Mouse (Mus musculus) urinary bladder, postnatal 25 days (tissue): ENCODE results near the gene Arfgap3.
"Not testable (repeated sequence)": the region's sequence is repeated elsewhere in the genome, so short reads cannot be mapped to it uniquely, and the experiment has no call there.

ENCODE experiments used
- DNase-seq: peaks from one replicate; pipeline ENCODE4 v3.0.0; 2022; ENCODE audit warnings: low spot score

Arfgap3 gene

GRCm38 (mm10) chr15:83344956-83345355 lies 5.1 kb downstream of the Arfgap3 start:
- DNase-seq = peak; percentile 28

- DNase-seq = no peak
Measured at GRCm38 (mm10) chr15:83344157-83344556, 5.9 kb downstream of the Arfgap3 start.

GRCm38 (mm10) chr15:83338908-83339307 lies 11.1 kb downstream of the Arfgap3 start:
- DNase-seq = no peak

GRCm38 (mm10) chr15:83337903-83338870 lies 11.9 kb downstream of the Arfgap3 start:
- peak; percentile 27 for DNase-seq

GRCm38 (mm10) chr15:83332373-83332772 lies 17.7 kb downstream of the Arfgap3 start:
- DNase-seq = no peak

- no peak for DNase-seq
Measured at GRCm38 (mm10) chr15:83328952-83329351, 21.1 kb downstream of the Arfgap3 start.

GRCm38 (mm10) chr15:83323071-83323470 lies 27.0 kb downstream of the Arfgap3 start:
- DNase-seq = no peak

- no peak for DNase-seq
Measured at GRCm38 (mm10) chr15:83314914-83315313, 35.1 kb downstream of the Arfgap3 start.

GRCm38 (mm10) chr15:83309878-83310277 lies 40.2 kb downstream of the Arfgap3 start:
- no peak for DNase-seq

GRCm38 (mm10) chr15:83308708-83309107 lies 41.3 kb downstream of the Arfgap3 start:
- not testable (repeated sequence) for DNase-seq

- DNase-seq = no peak
Measured at GRCm38 (mm10) chr15:83306181-83306580, 43.9 kb downstream of the Arfgap3 start.

GRCm38 (mm10) chr15:83305192-83305921 lies 44.7 kb downstream of the Arfgap3 start:
- peak; percentile 32 for DNase-seq

- no peak for DNase-seq
Measured at GRCm38 (mm10) chr15:83304804-83305191, 45.2 kb downstream of the Arfgap3 start.

- DNase-seq = no peak
Measured at GRCm38 (mm10) chr15:83303656-83304484, 46.2 kb downstream of the Arfgap3 start.

GRCm38 (mm10) chr15:83299916-83300582 lies 50.0 kb downstream of the Arfgap3 start:
- no peak for DNase-seq

- DNase-seq = no peak
Measured at GRCm38 (mm10) chr15:83299450-83299849, 50.6 kb downstream of the Arfgap3 start.

- DNase-seq = no peak
Measured at GRCm38 (mm10) chr15:83298810-83299209, 51.2 kb downstream of the Arfgap3 start.

- DNase-seq = no peak
Measured at GRCm38 (mm10) chr15:83298313-83298712, 51.7 kb downstream of the Arfgap3 start.

- DNase-seq = no peak
Measured at GRCm38 (mm10) chr15:83296771-83297311, 53.2 kb downstream of the Arfgap3 start.

- DNase-seq = no peak
Measured at GRCm38 (mm10) chr15:83296050-83296449, 54.0 kb downstream of the Arfgap3 start.

- DNase-seq = no peak
Measured at GRCm38 (mm10) chr15:83294954-83295353, 55.1 kb downstream of the Arfgap3 start.
